Mouse (Mus musculus) spleen, adult 2 months (tissue): ENCODE measurements around the gene Pde3a.

ENCODE experiments used
- CTCF ChIP-seq: fragments of 200-500 bp; IDR thresholded peaks from 2 replicates; pipeline ENCODE4 v1.5.1; 2011; ENCODE audit warnings: mild to moderate bottlenecking, inconsistent platforms; ENCODE audit not compliant: insufficient read depth, insufficient read length, insufficient replicate concordance; ENCODE audit errors: extremely low read depth
- POLR2A ChIP-seq: fragments of 200-500 bp; IDR thresholded peaks from 2 replicates; pipeline ENCODE4 v1.6.1; 2011; ENCODE audit warnings: low read depth, low read length, inconsistent platforms

GRCm38 (mm10) chr6:141523747-141524640 lies 274.9 kb downstream of the Pde3a start, which contains the start of gene Slco1c1:
- no peak for TF ChIP-seq POLR2A
- TF ChIP-seq CTCF = no peak
